Mouse (Mus musculus): ENCODE results near the gene Camta1.
A peak's percentile ranks its signal among the peaks of the same experiment; 100 is the strongest.

Camta1 gene

GRCm38 (mm10) chr4:151860441-151861331, 990 bp downstream of the Camta1 start:
- peak in 1 of 2 experiments; percentile 21 for DNase-seq (ENCODE audit: low spot score in 2 of 2)

- DNase-seq (ENCODE audit: low spot score in 2 of 2), result no peak
Measured at GRCm38 (mm10) chr4:151859275-151859674, 2.4 kb downstream of the Camta1 start.

GRCm38 (mm10) chr4:151853949-151854348, 7.7 kb downstream of the Camta1 start:
- DNase-seq (ENCODE audit: low spot score in 2 of 2), result no peak

- peak; percentile 26 to 54 for DNase-seq (ENCODE audit: low spot score in 2 of 2)
Measured at GRCm38 (mm10) chr4:151851179-151851578, 10.5 kb downstream of the Camta1 start.

- no peak for DNase-seq (ENCODE audit: low spot score in 2 of 2)
Measured at GRCm38 (mm10) chr4:151842591-151842990, 19.1 kb downstream of the Camta1 start.

GRCm38 (mm10) chr4:151838518-151838917, 23.2 kb downstream of the Camta1 start:
- no peak for DNase-seq (ENCODE audit: low spot score in 2 of 2)

GRCm38 (mm10) chr4:151835860-151836259, 25.8 kb downstream of the Camta1 start:
- no peak for DNase-seq (ENCODE audit: low spot score in 2 of 2)

- DNase-seq (ENCODE audit: low spot score in 2 of 2), result no peak
Measured at GRCm38 (mm10) chr4:151834536-151834935, 27.1 kb downstream of the Camta1 start.

GRCm38 (mm10) chr4:151833940-151834449, 27.7 kb downstream of the Camta1 start:
- no peak for DNase-seq (ENCODE audit: low spot score in 2 of 2)

GRCm38 (mm10) chr4:151827840-151828239, 33.8 kb downstream of the Camta1 start:
- no peak for DNase-seq (ENCODE audit: low spot score in 2 of 2)

GRCm38 (mm10) chr4:151827356-151827755, 34.3 kb downstream of the Camta1 start:
- DNase-seq (ENCODE audit: low spot score in 2 of 2), result no peak

GRCm38 (mm10) chr4:151823963-151824362, 37.7 kb downstream of the Camta1 start:
- DNase-seq (ENCODE audit: low spot score in 2 of 2), result no peak

- DNase-seq (ENCODE audit: low spot score in 2 of 2), result no peak
Measured at GRCm38 (mm10) chr4:151822986-151823385, 38.7 kb downstream of the Camta1 start.

- no peak for DNase-seq (ENCODE audit: low spot score in 2 of 2)
Measured at GRCm38 (mm10) chr4:151817981-151818766, 43.5 kb downstream of the Camta1 start.

GRCm38 (mm10) chr4:151813711-151814110, 48.0 kb downstream of the Camta1 start:
- no peak for DNase-seq (ENCODE audit: low spot score in 2 of 2)

GRCm38 (mm10) chr4:151805685-151806084, 56.0 kb downstream of the Camta1 start:
- DNase-seq (ENCODE audit: low spot score in 2 of 2), result no peak

- no peak for DNase-seq (ENCODE audit: low spot score in 2 of 2)
Measured at GRCm38 (mm10) chr4:151805046-151805445, 56.6 kb downstream of the Camta1 start.

GRCm38 (mm10) chr4:151804208-151804607, 57.5 kb downstream of the Camta1 start:
- no peak for DNase-seq (ENCODE audit: low spot score in 2 of 2)

- DNase-seq (ENCODE audit: low spot score in 2 of 2), result no peak
Measured at GRCm38 (mm10) chr4:151798630-151799029, 63.0 kb downstream of the Camta1 start.

GRCm38 (mm10) chr4:151793694-151794093, 68.0 kb downstream of the Camta1 start:
- no peak for DNase-seq (ENCODE audit: low spot score in 2 of 2)

- DNase-seq (ENCODE audit: low spot score in 2 of 2), result no peak
Measured at GRCm38 (mm10) chr4:151786946-151787705, 74.5 kb downstream of the Camta1 start.

- no peak for DNase-seq (ENCODE audit: low spot score in 2 of 2)
Measured at GRCm38 (mm10) chr4:151780511-151780910, 81.2 kb downstream of the Camta1 start.

Data from spleen, postnatal 14 days (tissue).